ENCODE assay signal across 1 mouse cellular context in the genomic region with DNA sequence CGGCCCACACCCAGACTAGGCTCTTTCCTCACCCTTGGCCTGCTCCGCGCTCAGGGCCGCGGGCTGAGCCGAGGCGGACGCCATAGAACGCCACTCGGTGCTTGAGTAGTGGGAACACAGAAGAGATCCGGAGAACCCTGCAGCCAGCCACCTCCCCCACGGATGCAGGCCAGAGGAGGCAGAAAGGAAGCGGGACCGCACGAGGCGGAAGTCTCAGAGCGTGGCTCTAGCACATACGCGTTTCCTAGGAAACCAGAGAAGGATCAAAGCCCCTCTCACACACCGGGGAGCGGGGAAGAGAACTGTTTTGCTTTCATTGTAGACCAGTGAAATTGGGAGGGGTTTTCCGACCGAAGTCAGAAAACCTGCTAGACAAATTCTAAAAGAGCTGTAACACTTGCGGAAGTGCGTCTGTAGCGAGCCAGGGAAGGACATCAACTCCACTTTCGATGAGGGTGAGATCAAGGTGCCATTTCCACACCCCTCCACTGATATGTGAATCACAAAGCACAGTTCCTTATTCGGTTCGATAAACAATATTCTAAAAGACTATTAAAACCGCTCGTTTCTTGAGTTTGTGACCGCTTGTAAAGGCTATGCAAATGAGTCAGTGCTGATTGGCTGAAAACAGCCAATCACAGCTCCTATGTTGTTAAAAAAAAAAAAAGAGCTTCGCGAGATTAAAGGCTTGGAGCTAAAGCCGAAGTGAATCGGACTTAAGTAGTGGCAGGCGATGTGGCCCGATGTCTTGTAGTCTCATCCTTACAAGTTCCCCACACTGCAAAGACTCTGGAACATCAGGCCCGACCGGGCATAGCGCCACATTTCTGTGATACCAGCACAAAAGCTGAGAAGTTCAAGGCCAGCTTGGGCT.
TF ChIP-seq lines count a peak whose summit lies in the region.

Grcc10 (minus strand) TSS at position 487 of the 874 bp plus-strand sequence.

TF ChIP-seq in MEL, 35 proteins besides CTCF, POLR2A, EP300 and RAD21 (continued from another document):
- TF ChIP-seq ZMIZ1 (IDR thresholded peaks at IDR 0.05; ENCODE audit: low read depth, low read length) (peak; percentile 100), MYC (IDR thresholded peaks at IDR 0.05; ENCODE audit: low read depth, low read length) (peak; percentile 67; the same call in 1 of the 2 replicates), JUND (IDR thresholded peaks at IDR 0.05; ENCODE audit: low read depth, low read length) (peak; percentile 88), NELFE (IDR thresholded peaks at IDR 0.05; ENCODE audit: low read depth, low read length) (peak; percentile 92), KAT2A (conservative IDR thresholded peaks at IDR 0.05; ENCODE audit: low read depth, low read length) (peak; percentile 50; the same call in 1 of the 2 replicates), TAL1 (IDR thresholded peaks at IDR 0.05; ENCODE audit: low read length) (no peak), MAX (IDR thresholded peaks at IDR 0.05; ENCODE audit: low read length) (0 out of 2 replicates have a peak, but pooled peaks have one; percentile 36), TCF12 (IDR thresholded peaks at IDR 0.05; ENCODE audit: low read depth, low read length) (peak; percentile 38), BHLHE40 (IDR thresholded peaks at IDR 0.05; ENCODE audit: borderline replicate concordance, low read depth, low read length) (no peak), ELF1 (IDR thresholded peaks at IDR 0.05; ENCODE audit: low read depth, low read length) (peak; percentile 81), ZNF384 (IDR thresholded peaks at IDR 0.05; ENCODE audit: low read depth, low read length) (peak; percentile 99), SMC3 (IDR thresholded peaks at IDR 0.05; ENCODE audit: low read depth, low read length) (peak; percentile 28), RCOR1 (IDR thresholded peaks at IDR 0.05; ENCODE audit: low read depth, low read length) (peak; percentile 54; the same call in 1 of the 2 replicates), MAZ (IDR thresholded peaks at IDR 0.05; ENCODE audit: low read depth, low read length) (peak; percentile 87; the same call in 1 of the 2 replicates), POLR2AphosphoS2 (IDR thresholded peaks at IDR 0.05; ENCODE audit: low read length) (peak; percentile 100), GABPA (IDR thresholded peaks at IDR 0.05; ENCODE audit: low read depth, low read length) (no peak), TBP (IDR thresholded peaks at IDR 0.05; ENCODE audit: low read depth, low read length) (peak; percentile 100), USF1 (IDR thresholded peaks at IDR 0.05; ENCODE audit: low read depth, low read length) (no peak), CHD2 (IDR thresholded peaks at IDR 0.05; ENCODE audit: low read length) (peak; percentile 93), E2F4 (IDR thresholded peaks at IDR 0.05; ENCODE audit: borderline replicate concordance, low read depth, low read length) (no peak), ZC3H11A (IDR thresholded peaks at IDR 0.05; ENCODE audit: low read depth, low read length) (no peak), MXI1 (IDR thresholded peaks at IDR 0.05; ENCODE audit: low read depth, low read length) (no peak; the same call in none of the 2 replicates), NRF1 (IDR thresholded peaks at IDR 0.05; ENCODE audit: insufficient read depth, low read depth, low read length, poor library complexity, severe bottlenecking) (no peak), USF2 (IDR thresholded peaks at IDR 0.05; ENCODE audit: borderline replicate concordance in 1 of 2, insufficient read depth in 1 of 2, low read depth in 1 of 2, low read length in 2 of 2) (no peak), ETS1 (IDR thresholded peaks at IDR 0.05; ENCODE audit: low read depth, low read length) (peak; percentile 98), MAFK (IDR thresholded peaks at IDR 0.05; ENCODE audit: borderline replicate concordance, low read depth, low read length) (no peak), ZKSCAN1 (IDR thresholded peaks at IDR 0.05; ENCODE audit: low read depth, low read length) (peak; percentile 67; the same call in 1 of the 2 replicates), UBTF (IDR thresholded peaks at IDR 0.05; ENCODE audit: borderline replicate concordance, insufficient read depth, low read depth, low read length) (peak; percentile 97; the same call in 1 of the 2 replicates), POLR2AphosphoS5 (IDR thresholded peaks at IDR 0.05; ENCODE audit: borderline replicate concordance, low read depth, low read length) (peak; percentile 100; the same call in 1 of the 2 replicates)
